Mouse (Mus musculus): Measurements from ENCODE around the gene Eps8. TPM values are rescaled to one million over a fixed set of nuclear protein-coding genes. Genes with fewer than 3 reads are reported as not detected.

Eps8 gene
- polyA plus RNA-seq, 1 experiment from 2014 or later: 8.6 TPM

DNA sequence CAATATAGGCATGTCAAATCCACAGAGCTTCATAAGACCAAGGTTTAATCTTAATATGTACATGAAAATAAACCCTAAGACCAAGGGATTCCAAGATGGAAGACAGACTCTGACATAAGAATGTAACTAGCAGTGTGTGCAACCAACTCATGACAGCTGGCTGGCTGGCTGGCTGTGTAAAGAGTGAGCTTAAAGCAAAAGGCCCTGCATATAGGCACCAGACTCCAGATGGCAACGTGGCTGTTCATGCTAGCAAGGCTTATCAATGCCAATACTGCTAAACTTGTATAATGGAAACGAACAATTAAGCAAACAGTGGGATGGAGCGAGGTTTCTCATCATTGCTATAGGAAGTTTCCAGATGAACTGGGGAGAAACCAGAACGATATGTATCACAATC lies 10.9 kb downstream of the Eps8 start:
- 83% methylated on average over 4 of the region's 4 CpGs for WGBS
- no peaks in the 10 kb centered on the region for H3K36me3 ChIP-seq (ENCODE audit: control insufficient read depth, insufficient read depth, low read length)
- H3K27ac ChIP-seq (replicated peaks; ENCODE audit: low read depth, low read length): no peak overlapping the region
- H3K4me1 ChIP-seq (ENCODE audit: control insufficient read depth, insufficient read depth, low read length): 0 out of 2 replicates have a peak, but pooled peaks cover 3% of the 10 kb centered on the region
- H3K9ac ChIP-seq (ENCODE audit: low read length): no peak overlapping the region
- ATAC-seq (ENCODE audit: insufficient number of reproducible peaks, low FRiP score, low TSS enrichment, low read depth) (no peak), DNase-seq (ENCODE audit: low spot score) (no peak)
- no peaks in the 10 kb centered on the region for H3K9me3 ChIP-seq (ENCODE audit: control insufficient read depth, low read length)
- H3K4me3 ChIP-seq (ENCODE audit: low read depth, low read length): no peak overlapping the region
- H3K4me2 ChIP-seq (ENCODE audit: low read depth, severe bottlenecking): no peak overlapping the region
- peaks cover 5% of the 10 kb centered on the region; the same call in 1 of the 2 replicates for H3K27me3 ChIP-seq (ENCODE audit: control insufficient read depth, insufficient read depth, low read length)

- Histone ChIP-seq H3K36me3 (ENCODE audit: control insufficient read depth, insufficient read depth, low read length) (no peaks in the 10 kb centered on the region), H3K4me2 (ENCODE audit: low read depth, severe bottlenecking) (no peak overlapping the region), H3K4me1 (ENCODE audit: control insufficient read depth, insufficient read depth, low read length) (no peaks in the 10 kb centered on the region), H3K4me3 (ENCODE audit: low read depth, low read length) (no peak overlapping the region), H3K9me3 (ENCODE audit: control insufficient read depth, low read length) (no peaks in the 10 kb centered on the region), H3K9ac (ENCODE audit: low read length) (no peak overlapping the region), H3K27ac (replicated peaks; ENCODE audit: low read depth, low read length) (no peak overlapping the region), H3K27me3 (ENCODE audit: control insufficient read depth, insufficient read depth, low read length) (no peaks in the 10 kb centered on the region)
- ATAC-seq (ENCODE audit: insufficient number of reproducible peaks, low FRiP score, low TSS enrichment, low read depth) (no peak), DNase-seq (ENCODE audit: low spot score) (no peak)
- 88% methylated on average over 1 of the region's 1 CpGs for WGBS
Observed at GRCm38 (mm10) chr6:137641642-137642041, 13.0 kb downstream of the Eps8 start.

- Histone ChIP-seq H3K9me3 (ENCODE audit: control insufficient read depth, low read length) (no peaks in the 10 kb centered on the region), H3K27me3 (ENCODE audit: control insufficient read depth, insufficient read depth, low read length) (no peaks in the 10 kb centered on the region), H3K9ac (ENCODE audit: low read length) (no peak overlapping the region), H3K36me3 (ENCODE audit: control insufficient read depth, insufficient read depth, low read length) (no peaks in the 10 kb centered on the region), H3K4me2 (ENCODE audit: low read depth, severe bottlenecking) (no peak overlapping the region), H3K4me3 (ENCODE audit: low read depth, low read length) (no peak overlapping the region), H3K27ac (replicated peaks; ENCODE audit: low read depth, low read length) (no peak overlapping the region), H3K4me1 (ENCODE audit: control insufficient read depth, insufficient read depth, low read length) (no peaks in the 10 kb centered on the region)
- ATAC-seq (ENCODE audit: insufficient number of reproducible peaks, low FRiP score, low TSS enrichment, low read depth) (no peak), DNase-seq (ENCODE audit: low spot score) (no peak)
- WGBS: 85% methylated on average over 11 of the region's 11 CpGs
Observed at GRCm38 (mm10) chr6:137638834-137639567, 15.7 kb downstream of the Eps8 start.

- no peaks in the 10 kb centered on the region for H3K36me3 ChIP-seq (ENCODE audit: control insufficient read depth, insufficient read depth, low read length)
- no peak overlapping the region for H3K27ac ChIP-seq (replicated peaks; ENCODE audit: low read depth, low read length)
- H3K9me3 ChIP-seq (ENCODE audit: control insufficient read depth, low read length): no peaks in the 10 kb centered on the region
- ATAC-seq (ENCODE audit: insufficient number of reproducible peaks, low FRiP score, low TSS enrichment, low read depth) (no peak), DNase-seq (ENCODE audit: low spot score) (no peak)
- H3K4me3 ChIP-seq (ENCODE audit: low read depth, low read length): no peak overlapping the region
- H3K4me2 ChIP-seq (ENCODE audit: low read depth, severe bottlenecking): no peak overlapping the region
- WGBS: 76% methylated on average over 7 of the region's 7 CpGs
- no peak overlapping the region for H3K9ac ChIP-seq (ENCODE audit: low read length)
- H3K4me1 ChIP-seq (ENCODE audit: control insufficient read depth, insufficient read depth, low read length): peaks cover 2% of the 10 kb centered on the region
- no peaks in the 10 kb centered on the region for H3K27me3 ChIP-seq (ENCODE audit: control insufficient read depth, insufficient read depth, low read length)
Observed at GRCm38 (mm10) chr6:137637443-137637842, 17.2 kb downstream of the Eps8 start.

DNA sequence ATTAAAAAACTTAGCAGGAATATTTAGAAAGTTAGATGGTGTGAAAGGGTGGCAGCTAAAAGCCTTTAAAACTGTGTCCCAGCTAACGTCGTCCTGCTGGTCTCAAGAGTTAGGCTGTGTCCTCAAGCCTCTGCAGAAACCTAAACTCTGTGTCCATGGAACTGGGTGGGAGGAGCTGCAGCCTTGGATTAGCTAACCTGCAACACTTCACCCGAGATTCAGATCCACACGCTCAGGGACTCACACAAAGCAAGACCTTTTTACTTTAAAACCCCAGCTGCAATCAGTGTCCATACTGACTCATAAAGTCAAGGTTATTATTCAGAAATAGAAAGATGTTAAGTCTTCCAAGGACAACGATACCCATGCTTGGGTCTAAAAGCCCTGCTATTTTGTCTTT lies 18.5 kb downstream of the Eps8 start:
- 83% methylated on average over 5 of the region's 5 CpGs for WGBS
- Histone ChIP-seq H3K4me2 (ENCODE audit: low read depth, severe bottlenecking) (no peak overlapping the region), H3K36me3 (ENCODE audit: control insufficient read depth, insufficient read depth, low read length) (no peaks in the 10 kb centered on the region), H3K9ac (ENCODE audit: low read length) (no peak overlapping the region), H3K4me3 (ENCODE audit: low read depth, low read length) (no peak overlapping the region), H3K27me3 (ENCODE audit: control insufficient read depth, insufficient read depth, low read length) (no peaks in the 10 kb centered on the region), H3K4me1 (ENCODE audit: control insufficient read depth, insufficient read depth, low read length) (peaks cover 2% of the 10 kb centered on the region), H3K27ac (replicated peaks; ENCODE audit: low read depth, low read length) (no peak overlapping the region), H3K9me3 (ENCODE audit: control insufficient read depth, low read length) (no peaks in the 10 kb centered on the region)
- no peak for DNase-seq (ENCODE audit: low spot score)
- ATAC-seq (ENCODE audit: insufficient number of reproducible peaks, low FRiP score, low TSS enrichment, low read depth): no peak

DNA sequence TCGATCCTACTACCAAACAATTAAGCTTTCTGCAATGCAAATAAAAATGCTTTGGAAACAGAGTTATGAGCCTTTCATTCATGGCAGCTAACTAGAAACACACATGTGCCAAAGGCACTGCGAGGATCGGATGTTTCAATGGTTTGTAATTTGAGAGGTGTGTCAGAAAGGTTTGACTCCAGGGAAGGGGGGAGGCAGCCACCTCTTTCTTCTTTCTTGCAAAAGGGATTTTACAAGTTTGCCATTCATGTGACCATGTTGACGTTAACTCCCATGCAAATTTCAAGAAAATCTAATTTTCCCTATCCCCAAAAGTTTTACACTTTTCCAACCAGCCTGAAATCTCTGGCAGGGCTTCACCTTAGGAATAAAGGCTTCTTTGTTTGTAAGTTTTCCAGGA lies 21.1 kb downstream of the Eps8 start:
- no peak overlapping the region for H3K9ac ChIP-seq (ENCODE audit: low read length)
- DNase-seq (ENCODE audit: low spot score) (peak; percentile 67), ATAC-seq (ENCODE audit: insufficient number of reproducible peaks, low FRiP score, low TSS enrichment, low read depth) (no peak)
- H3K9me3 ChIP-seq (ENCODE audit: control insufficient read depth, low read length): no peaks in the 10 kb centered on the region
- H3K27me3 ChIP-seq (ENCODE audit: control insufficient read depth, insufficient read depth, low read length): no peaks in the 10 kb centered on the region
- 12% methylated on average over 4 of the region's 4 CpGs for WGBS
- no peak overlapping the region for H3K4me3 ChIP-seq (ENCODE audit: low read depth, low read length)
- H3K4me1 ChIP-seq (ENCODE audit: control insufficient read depth, insufficient read depth, low read length): peaks cover 2% of the 10 kb centered on the region
- no peak overlapping the region for H3K27ac ChIP-seq (replicated peaks; ENCODE audit: low read depth, low read length)
- H3K4me2 ChIP-seq (ENCODE audit: low read depth, severe bottlenecking): no peak overlapping the region
- no peaks in the 10 kb centered on the region for H3K36me3 ChIP-seq (ENCODE audit: control insufficient read depth, insufficient read depth, low read length)

GRCm38 (mm10) chr6:137633121-137633520 lies 21.6 kb downstream of the Eps8 start:
- H3K27me3 ChIP-seq (ENCODE audit: control insufficient read depth, insufficient read depth, low read length): no peaks in the 10 kb centered on the region
- no peak for ATAC-seq (ENCODE audit: insufficient number of reproducible peaks, low FRiP score, low TSS enrichment, low read depth)

DNA sequence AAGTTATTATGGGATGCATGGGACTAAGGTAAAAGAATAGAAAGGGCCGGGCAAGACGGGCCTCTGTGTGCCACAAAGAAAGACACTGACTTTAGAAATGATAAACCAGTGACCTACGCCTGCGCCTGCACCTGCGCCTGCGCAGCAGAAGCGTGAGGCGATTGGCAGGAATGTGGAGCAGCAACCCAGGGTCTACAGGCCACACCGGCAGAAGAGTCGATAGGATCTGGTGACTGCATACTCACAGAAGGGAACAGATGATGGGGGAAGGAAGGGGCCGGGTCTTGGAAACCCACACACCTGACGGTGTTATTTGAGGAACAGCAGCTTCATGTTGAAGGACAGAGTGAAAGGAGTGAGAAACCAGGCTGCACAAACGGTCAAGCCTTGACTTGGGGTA lies 24.3 kb downstream of the Eps8 start:
- Histone ChIP-seq H3K36me3 (ENCODE audit: control insufficient read depth, insufficient read depth, low read length) (no peaks in the 10 kb centered on the region), H3K9me3 (ENCODE audit: control insufficient read depth, low read length) (no peaks in the 10 kb centered on the region), H3K4me3 (ENCODE audit: low read depth, low read length) (no peak overlapping the region), H3K27ac (replicated peaks; ENCODE audit: low read depth, low read length) (no peak overlapping the region), H3K9ac (ENCODE audit: low read length) (no peak overlapping the region), H3K27me3 (ENCODE audit: control insufficient read depth, insufficient read depth, low read length) (no peaks in the 10 kb centered on the region), H3K4me1 (ENCODE audit: control insufficient read depth, insufficient read depth, low read length) (peaks cover 2% of the 10 kb centered on the region), H3K4me2 (ENCODE audit: low read depth, severe bottlenecking) (no peak overlapping the region)
- DNase-seq (ENCODE audit: low spot score) (no peak), ATAC-seq (ENCODE audit: insufficient number of reproducible peaks, low FRiP score, low TSS enrichment, low read depth) (no peak)
- WGBS: 84% methylated on average over 13 of the region's 13 CpGs

More at GRCm38 (mm10) chr6:137633121-137633520, 21.6 kb downstream of the Eps8 start:
- H3K4me2 ChIP-seq (ENCODE audit: low read depth, severe bottlenecking): no peak overlapping the region
- peaks cover 2% of the 10 kb centered on the region for H3K4me1 ChIP-seq (ENCODE audit: control insufficient read depth, insufficient read depth, low read length)
- H3K27ac ChIP-seq (replicated peaks; ENCODE audit: low read depth, low read length): 0 out of 2 replicates have a peak overlapping the region, but pooled peaks have one; percentile 39
- H3K9ac ChIP-seq (ENCODE audit: low read length): no peak overlapping the region
- peak; percentile 30 for DNase-seq (ENCODE audit: low spot score)
- H3K9me3 ChIP-seq (ENCODE audit: control insufficient read depth, low read length): no peaks in the 10 kb centered on the region
- 75% methylated on average over 8 of the region's 8 CpGs for WGBS
- no peaks in the 10 kb centered on the region for H3K36me3 ChIP-seq (ENCODE audit: control insufficient read depth, insufficient read depth, low read length)
- no peak overlapping the region for H3K4me3 ChIP-seq (ENCODE audit: low read depth, low read length)

All from limb, embryonic 11.5 days (tissue).